Mouse (Mus musculus) E14TG2a.4 (cell line): ENCODE measurements around the gene Trio.

Source experiments
- CTCF ChIP-seq: conservative IDR thresholded peaks from 2 replicates; pipeline ENCODE4 v1.5.1; 2014; ENCODE audit warnings: low read length
- NANOG ChIP-seq: IDR thresholded peaks from 2 replicates; pipeline ENCODE4 v1.6.1; 2014; ENCODE audit warnings: borderline replicate concordance, low read length, mixed read lengths
- POU5F1 ChIP-seq: IDR thresholded peaks from 2 replicates; pipeline ENCODE4 v1.6.1; 2014; ENCODE audit warnings: low read length, borderline replicate concordance

- TF ChIP-seq CTCF (no peak), POU5F1 (no peak), NANOG (no peak)
Measured at GRCm38 (mm10) chr15:27955614-27956013, 70.0 kb downstream of the Trio start.
